Mouse (Mus musculus): Measurements from ENCODE around the gene Ago4. TPM values are rescaled to one million over a fixed set of nuclear protein-coding genes. Genes with fewer than 3 reads are reported as not detected.

The Ago4 gene
- polyA plus RNA-seq, 1 experiment = not detected

- TF ChIP-seq GATA1 (IDR thresholded peaks at IDR 0.05; ENCODE audit: low read length) = no peak
Measured at GRCm38 (mm10) chr4:126540487-126541071, 7.3 kb upstream of the Ago4 start.

- TF ChIP-seq GATA1 (IDR thresholded peaks at IDR 0.05; ENCODE audit: low read length) = no peak
Measured at GRCm38 (mm10) chr4:126536865-126537264, 3.6 kb upstream of the Ago4 start.

- TF ChIP-seq GATA1 (IDR thresholded peaks at IDR 0.05; ENCODE audit: low read length) = no peak
Measured at GRCm38 (mm10) chr4:126533729-126534070, 428 bp upstream of the Ago4 start.

- TF ChIP-seq GATA1 (IDR thresholded peaks at IDR 0.05; ENCODE audit: low read length) = no peak
Measured at GRCm38 (mm10) chr4:126532292-126532691, 980 bp downstream of the Ago4 start.

GRCm38 (mm10) chr4:126526828-126527227, 6.4 kb downstream of the Ago4 start:
- no peak for TF ChIP-seq GATA1 (IDR thresholded peaks at IDR 0.05; ENCODE audit: low read length)

- TF ChIP-seq GATA1 (IDR thresholded peaks at IDR 0.05; ENCODE audit: low read length) = no peak
Measured at GRCm38 (mm10) chr4:126526164-126526563, 7.1 kb downstream of the Ago4 start.

- no peak for TF ChIP-seq GATA1 (IDR thresholded peaks at IDR 0.05; ENCODE audit: low read length)
Measured at GRCm38 (mm10) chr4:126512308-126513066, 20.8 kb downstream of the Ago4 start.

GRCm38 (mm10) chr4:126511013-126511412, 22.3 kb downstream of the Ago4 start:
- no peak for TF ChIP-seq GATA1 (IDR thresholded peaks at IDR 0.05; ENCODE audit: low read length)

GRCm38 (mm10) chr4:126509072-126509471, 24.2 kb downstream of the Ago4 start:
- no peak for TF ChIP-seq GATA1 (IDR thresholded peaks at IDR 0.05; ENCODE audit: low read length)

- no peak for TF ChIP-seq GATA1 (IDR thresholded peaks at IDR 0.05; ENCODE audit: low read length)
Measured at GRCm38 (mm10) chr4:126508110-126508899, 25.0 kb downstream of the Ago4 start.

GRCm38 (mm10) chr4:126502977-126503309, 30.3 kb downstream of the Ago4 start:
- TF ChIP-seq GATA1 (IDR thresholded peaks at IDR 0.05; ENCODE audit: low read length) = no peak

- TF ChIP-seq GATA1 (IDR thresholded peaks at IDR 0.05; ENCODE audit: low read length) = no peak
Measured at GRCm38 (mm10) chr4:126502141-126502976, 30.9 kb downstream of the Ago4 start.

- no peak for TF ChIP-seq GATA1 (IDR thresholded peaks at IDR 0.05; ENCODE audit: low read length)
Measured at GRCm38 (mm10) chr4:126498601-126499000, 34.7 kb downstream of the Ago4 start.

- TF ChIP-seq GATA1 (IDR thresholded peaks at IDR 0.05; ENCODE audit: low read length) = no peak
Measured at GRCm38 (mm10) chr4:126496963-126497362, 36.3 kb downstream of the Ago4 start.

- TF ChIP-seq GATA1 (IDR thresholded peaks at IDR 0.05; ENCODE audit: low read length) = no peak
Measured at GRCm38 (mm10) chr4:126495942-126496790, 37.1 kb downstream of the Ago4 start.
